Mouse (Mus musculus) hindbrain, postnatal 0 days (tissue): ENCODE results near the gene Olfr123. TPM values are rescaled to one million over a fixed set of nuclear protein-coding genes. Genes with fewer than 3 reads are reported as not detected.

Source experiments
- ATAC-seq: fragments of 200-750 bp; cut with Nextera tagmentation; 2 replicates; pipeline ENCODE4 v1.8.0; 2017; ENCODE audit warnings: mild to moderate bottlenecking, moderate TSS enrichment, moderate library complexity
- DNase-seq: peaks from one replicate; pipeline ENCODE4 v3.0.0-alpha.2; 2015; ENCODE audit warnings: low spot score
- H3K27ac ChIP-seq: fragments of 300-500 bp; sonication (generic); 2 replicates; pipeline ENCODE4 v1.5.1; 2014; ENCODE audit warnings: mild to moderate bottlenecking
- H3K27me3 ChIP-seq: fragments of 300-500 bp; sonication (generic); 2 replicates; pipeline ENCODE4 v1.6.1; 2014; ENCODE audit warnings: low read length, mixed read lengths; ENCODE audit not compliant: insufficient read depth
- H3K36me3 ChIP-seq: fragments of 300-500 bp; sonication (generic); 2 replicates; pipeline ENCODE4 v1.6.1; 2014; ENCODE audit warnings: low read length, mixed read lengths; ENCODE audit not compliant: insufficient read depth
- H3K4me1 ChIP-seq: fragments of 300-500 bp; sonication (generic); 2 replicates; pipeline ENCODE4 v1.6.1; 2014; ENCODE audit warnings: antibody characterized with exemption, low read length, mixed read lengths; ENCODE audit not compliant: insufficient read depth
- H3K4me2 ChIP-seq: fragments of 300-500 bp; sonication (generic); 2 replicates; pipeline ENCODE4 v1.6.1; 2014; ENCODE audit warnings: low read depth, mild to moderate bottlenecking, low read length, moderate library complexity, mixed read lengths
- H3K4me3 ChIP-seq: fragments of 300-500 bp; sonication (generic); 2 replicates; pipeline ENCODE4 v1.5.1; 2014; ENCODE audit warnings: low read length
- H3K9ac ChIP-seq: fragments of 300-500 bp; sonication (generic); replicated peaks from 2 replicates; pipeline ENCODE4 v1.6.1; 2014; ENCODE audit warnings: mild to moderate bottlenecking, low read length, moderate library complexity, mixed read lengths
- H3K9me3 ChIP-seq: fragments of 300-500 bp; sonication (generic); 2 replicates; pipeline ENCODE4 v1.6.1; 2016; ENCODE audit warnings: low read length, mixed read lengths
- CTCF ChIP-seq: IDR thresholded peaks from 2 replicates; pipeline ENCODE4 v1.5.1; 2016; ENCODE audit warnings: antibody characterized with exemption, control low read depth, low read depth
- WGBS: fragments of 180-500 bp; shearing (Covaris S2); extraction: QIAGEN DNeasy Blood & Tissue Kit; methylation state at CpG from one replicate; pipeline ENCODE4 v1.1.7; 2014; 5-methylcytosine and 5-hydroxymethylcytosine counted together
- polyA plus RNA-seq: library from polyadenylated mRNA; unstranded; fragments of >200 nt; fragmentation: Nextera tagmentation; extraction: Ambion mirVana; gene quantifications from 2 replicates; pipeline ENCODE4 v1.2.1, GENCODE M21; 2015
- total RNA-seq: library from RNA; depleted of rRNA; stranded (reverse); fragments of >200 nt; gene quantifications from 2 replicates; pipeline ENCODE4 v1.2.3, GENCODE M21; 2014; rRNA removed

Olfr123 gene
- total RNA-seq (not detected in 2 replicates), polyA plus RNA-seq (not detected in 2 replicates)

DNA sequence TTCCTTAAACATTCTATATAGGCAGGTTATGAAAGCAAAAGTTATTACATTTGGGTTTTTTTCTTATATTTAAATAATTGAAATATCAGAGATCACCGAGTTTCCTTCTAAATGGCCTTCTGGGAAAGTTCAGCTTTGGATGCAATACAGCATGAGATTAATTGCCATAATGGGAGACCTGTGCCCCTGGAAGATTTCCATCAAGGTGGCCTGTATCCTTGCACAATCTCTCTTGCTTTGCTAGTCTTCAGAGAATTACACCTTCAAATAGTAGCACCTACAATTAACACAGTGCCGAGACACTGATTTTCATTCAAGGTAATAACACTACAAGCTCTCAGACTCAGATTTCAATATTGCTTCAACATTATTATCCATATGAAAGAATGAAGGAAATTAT, at the start of gene Olfr123:
TSS of gene Olfr123 (plus strand) at position 301 of the 400 bp plus-strand sequence.
- DNase-seq (no peak), ATAC-seq (no peak)
- H3K4me1 ChIP-seq: no peaks in the 10 kb centered on the region
- H3K9ac ChIP-seq: no peak within 1 kb of the TSS
- no peak for TF ChIP-seq CTCF
- no peak within 1 kb of the TSS for H3K4me2 ChIP-seq
- H3K27ac ChIP-seq: no peak within 1 kb of the TSS
- no peaks in the 10 kb centered on the region for H3K36me3 ChIP-seq
- H3K27me3 ChIP-seq: no peaks in the 10 kb centered on the region
- WGBS: 90% methylated on average over 2 of the region's 2 CpGs
- no peaks in the 10 kb centered on the region for H3K9me3 ChIP-seq
- H3K4me3 ChIP-seq: no peak within 1 kb of the TSS

DNA sequence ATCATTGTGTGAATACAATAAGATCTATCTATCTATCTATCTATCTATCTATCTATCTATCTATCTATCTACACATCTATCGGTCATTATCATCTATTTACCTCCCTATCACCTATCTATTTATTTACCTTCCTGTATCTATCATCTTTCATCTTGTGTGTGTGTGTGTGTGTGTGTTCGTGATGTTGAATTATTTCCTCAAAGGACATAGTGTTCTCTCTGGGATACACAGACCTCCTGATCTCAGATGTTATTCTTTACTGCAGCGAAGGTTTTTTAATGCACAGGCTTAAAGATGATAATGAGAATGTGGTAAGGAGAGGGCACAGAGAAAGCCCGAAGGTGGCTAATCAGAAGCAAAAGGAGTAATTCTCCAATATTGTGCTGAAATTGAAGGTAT, 25.0 kb upstream of the Olfr123 start, which contains the start of gene Olfr122:
TSS of gene Olfr122 (plus strand) at position 301 of the 400 bp plus-strand sequence.
- H3K36me3 ChIP-seq: no peaks in the 10 kb centered on the region
- H3K9ac ChIP-seq: no peak within 1 kb of the TSS
- 85% methylated on average over 4 of the region's 4 CpGs for WGBS
- H3K27me3 ChIP-seq: no peaks in the 10 kb centered on the region
- H3K27ac ChIP-seq: no peak within 1 kb of the TSS
- TF ChIP-seq CTCF: no peak
- no peak for ATAC-seq
- no peak within 1 kb of the TSS for H3K4me2 ChIP-seq
- no peaks in the 10 kb centered on the region for H3K9me3 ChIP-seq
- no peaks in the 10 kb centered on the region for H3K4me1 ChIP-seq
- no peak within 1 kb of the TSS for H3K4me3 ChIP-seq
- DNase-seq: no peak

DNA sequence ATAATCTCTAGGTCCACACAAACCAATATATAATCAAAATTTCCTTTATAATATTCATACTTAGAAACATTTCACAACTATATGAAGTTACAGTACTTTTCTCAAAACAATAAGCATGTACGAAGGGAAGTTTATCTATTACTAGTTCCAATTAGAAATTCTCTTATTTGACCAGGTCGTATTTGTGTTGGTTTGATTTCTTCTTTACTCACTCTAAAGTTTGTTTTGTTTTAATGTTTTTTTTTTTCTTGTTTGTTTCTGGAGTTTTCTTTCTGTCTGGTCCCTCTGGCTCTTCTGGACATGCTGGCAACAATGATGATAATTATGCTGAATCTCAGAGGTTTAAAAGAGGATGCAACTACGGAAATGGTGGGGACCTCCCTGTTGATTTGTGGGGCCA, 6.3 kb downstream of the Olfr123 start, which contains the start of gene Olfr124:
TSS of gene Olfr124 (plus strand) at position 301 of the 400 bp plus-strand sequence.
- H3K9me3 ChIP-seq: no peaks in the 10 kb centered on the region
- no peak for DNase-seq
- no peak within 1 kb of the TSS for H3K9ac ChIP-seq
- TF ChIP-seq CTCF: no peak
- no peak for ATAC-seq
- no peaks in the 10 kb centered on the region for H3K4me1 ChIP-seq
- H3K27me3 ChIP-seq: no peaks in the 10 kb centered on the region
- H3K4me3 ChIP-seq: no peak within 1 kb of the TSS
- no peaks in the 10 kb centered on the region for H3K36me3 ChIP-seq
- H3K27ac ChIP-seq: no peak within 1 kb of the TSS
- 85% methylated on average over 3 of the region's 3 CpGs for WGBS
- no peak within 1 kb of the TSS for H3K4me2 ChIP-seq

DNA sequence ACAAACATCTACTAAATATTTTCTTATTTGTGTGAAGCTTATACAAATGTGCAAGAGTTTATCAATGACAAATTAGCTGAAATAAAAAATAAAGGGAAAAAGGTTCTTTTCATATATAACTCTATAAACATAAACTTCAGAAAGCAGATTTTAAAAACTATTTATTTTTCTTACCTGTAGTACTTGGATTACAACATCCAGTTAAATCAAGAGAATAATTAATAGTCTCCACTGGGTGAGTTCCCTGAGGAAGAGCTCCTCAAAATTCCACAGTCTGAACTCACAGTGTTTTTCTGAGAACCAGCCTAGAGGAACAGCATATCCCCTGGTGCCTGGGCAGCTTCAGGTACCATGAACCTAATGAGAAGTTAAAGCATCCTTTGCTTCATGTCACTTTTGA, 39.3 kb downstream of the Olfr123 start, which contains the start of gene Olfr125:
TSS of gene Olfr125 (plus strand) at position 301 of the 400 bp plus-strand sequence.
- Histone ChIP-seq H3K36me3 (no peaks in the 10 kb centered on the region), H3K4me3 (no peak within 1 kb of the TSS), H3K9me3 (no peaks in the 10 kb centered on the region), H3K4me1 (no peaks in the 10 kb centered on the region), H3K27ac (no peak within 1 kb of the TSS), H3K27me3 (no peaks in the 10 kb centered on the region), H3K4me2 (no peak within 1 kb of the TSS), H3K9ac (no peak within 1 kb of the TSS)
- no peak for TF ChIP-seq CTCF
- ATAC-seq: no peak
- no peak for DNase-seq

DNA sequence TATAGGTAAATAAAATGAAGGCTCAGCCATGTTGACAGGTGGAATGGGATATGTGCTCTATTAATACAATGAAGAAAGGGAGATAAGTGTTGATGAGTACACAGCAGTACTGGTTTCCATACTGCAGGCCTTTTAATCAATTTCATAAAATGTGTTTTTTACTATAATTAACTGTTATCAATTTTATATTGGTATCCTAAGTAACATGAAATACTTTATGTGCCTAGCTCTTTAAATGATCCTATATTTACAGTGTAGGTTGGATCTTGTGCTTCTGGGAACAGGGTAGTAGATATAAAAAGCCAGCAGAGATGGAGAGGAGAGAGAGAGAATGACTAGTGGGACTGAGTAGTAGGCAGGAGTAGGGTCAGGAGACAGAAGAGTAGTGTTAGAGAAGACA, 53.9 kb downstream of the Olfr123 start, which contains the start of gene Olfr126:
TSS of gene Olfr126 (plus strand) at position 301 of the 400 bp plus-strand sequence.
- no peak within 1 kb of the TSS for H3K4me2 ChIP-seq
- H3K4me1 ChIP-seq: no peaks in the 10 kb centered on the region
- no peak for ATAC-seq

More for the DNA sequence above, 53.9 kb downstream of the Olfr123 start, which contains the start of gene Olfr126:
- no peaks in the 10 kb centered on the region for H3K27me3 ChIP-seq
- H3K9me3 ChIP-seq: no peaks in the 10 kb centered on the region
- no peaks in the 10 kb centered on the region for H3K36me3 ChIP-seq
- no peak for TF ChIP-seq CTCF
- no peak within 1 kb of the TSS for H3K9ac ChIP-seq
- DNase-seq: no peak
- H3K27ac ChIP-seq: no peak within 1 kb of the TSS
- H3K4me3 ChIP-seq: no peak within 1 kb of the TSS

Other genes starting within 250 kb of the Olfr123 start
- not detected in 2 replicates for gene Olfr112, start 224.1 kb upstream of the Olfr123 start, total RNA-seq
- not detected in 2 replicates for gene Olfr112, start 224.1 kb upstream of the Olfr123 start, polyA plus RNA-seq
- not detected in 2 replicates for gene Olfr113, start 215.9 kb upstream of the Olfr123 start, total RNA-seq
- gene Olfr113, start 215.9 kb upstream of the Olfr123 start, polyA plus RNA-seq: not detected in 2 replicates
- gene Olfr114, start 200.8 kb upstream of the Olfr123 start, total RNA-seq: not detected in 2 replicates
- not detected in 2 replicates for gene Olfr114, start 200.8 kb upstream of the Olfr123 start, polyA plus RNA-seq
- gene Olfr115, start 166.4 kb upstream of the Olfr123 start, total RNA-seq: not detected in 2 replicates
- gene Olfr115, start 166.4 kb upstream of the Olfr123 start, polyA plus RNA-seq: not detected in 2 replicates
- gene Olfr116, start 166.3 kb upstream of the Olfr123 start, total RNA-seq: not detected in 2 replicates
- not detected in 2 replicates for gene Olfr116, start 166.3 kb upstream of the Olfr123 start, polyA plus RNA-seq
- gene Olfr117, start 129.7 kb upstream of the Olfr123 start, total RNA-seq: not detected in 2 replicates
- not detected in 2 replicates for gene Olfr117, start 129.7 kb upstream of the Olfr123 start, polyA plus RNA-seq
- gene Olfr118, start 126.5 kb upstream of the Olfr123 start, total RNA-seq: not detected in 2 replicates
- gene Olfr118, start 126.5 kb upstream of the Olfr123 start, polyA plus RNA-seq: not detected in 2 replicates
- not detected in 2 replicates for gene Olfr119, start 97.0 kb upstream of the Olfr123 start, total RNA-seq
- gene Olfr119, start 97.0 kb upstream of the Olfr123 start, polyA plus RNA-seq: not detected in 2 replicates
- not detected in 2 replicates for gene Olfr120, start 71.7 kb upstream of the Olfr123 start, total RNA-seq
- not detected in 2 replicates for gene Olfr120, start 71.7 kb upstream of the Olfr123 start, polyA plus RNA-seq
- gene Olfr121, start 44.7 kb upstream of the Olfr123 start, total RNA-seq: not detected in 2 replicates
- not detected in 2 replicates for gene Olfr121, start 44.7 kb upstream of the Olfr123 start, polyA plus RNA-seq
- not detected in 2 replicates for gene Olfr122, start 24.9 kb upstream of the Olfr123 start, total RNA-seq
- gene Olfr122, start 24.9 kb upstream of the Olfr123 start, polyA plus RNA-seq: not detected in 2 replicates
- gene Olfr124, start 6.4 kb downstream of the Olfr123 start, total RNA-seq: not detected in 2 replicates
- not detected in 2 replicates for gene Olfr124, start 6.4 kb downstream of the Olfr123 start, polyA plus RNA-seq
- gene Olfr125, start 39.4 kb downstream of the Olfr123 start, total RNA-seq: 0.26 TPM in 1 of 2 replicates, not detected in the other
- not detected in 2 replicates for gene Olfr125, start 39.4 kb downstream of the Olfr123 start, polyA plus RNA-seq
- gene Olfr126, start 54.0 kb downstream of the Olfr123 start, total RNA-seq: not detected in 2 replicates
- gene Olfr126, start 54.0 kb downstream of the Olfr123 start, polyA plus RNA-seq: not detected in 2 replicates
- not detected in 2 replicates for gene Olfr127, start 106.9 kb downstream of the Olfr123 start, total RNA-seq
- not detected in 2 replicates for gene Olfr127, start 106.9 kb downstream of the Olfr123 start, polyA plus RNA-seq
- gene Olfr128, start 127.0 kb downstream of the Olfr123 start, total RNA-seq: not detected in 2 replicates
- gene Olfr128, start 127.0 kb downstream of the Olfr123 start, polyA plus RNA-seq: not detected in 2 replicates
- gene Olfr761, start 159.6 kb downstream of the Olfr123 start, total RNA-seq: not detected in 2 replicates
- gene Olfr761, start 159.6 kb downstream of the Olfr123 start, polyA plus RNA-seq: not detected in 2 replicates